Mouse (Mus musculus): Measurements from ENCODE around the gene Ceacam1. TPM values are rescaled to one million over a fixed set of nuclear protein-coding genes. Genes with fewer than 3 reads are reported as not detected.
"Not testable (repeated sequence)": the region's sequence is repeated elsewhere in the genome, so short reads cannot be mapped to it uniquely, and the experiment has no call there.

Gene Ceacam1
- total and polyA plus RNA-seq, 3 experiments, result 3.1 to 25.1 (median 5.9) TPM

- in situ Hi-C loops (cut with MboI; ENCODE audit: low pct_ligation_motif_present, low pct_unique_long_range_greater_than_20kb, low sequenced_read_pairs) (no loop called here), dilution Hi-C loops (cut with MboI; ENCODE audit: extremely low pct_ligation_motif_present, extremely low pct_unique_long_range_greater_than_20kb, low sequenced_read_pairs) (no loop called here)
- peaks cover 15% of the 10 kb centered on the region for H3K27me3 ChIP-seq (replicated peaks)
Measured at GRCm38 (mm10) chr7:25509925-25510324, 32.5 kb upstream of the Ceacam1 start.

GRCm38 (mm10) chr7:25494649-25495048 is 17.2 kb upstream of the Ceacam1 start:
- DNase-seq (ENCODE audit: extremely low read depth), result no peak
- Histone ChIP-seq H3K79me2 (replicated peaks; ENCODE audit: control insufficient read depth, extremely low read depth, insufficient read depth, poor library complexity, severe bottlenecking) (no peaks in the 10 kb centered on the region), H3K27ac (ENCODE audit: insufficient read depth, low read depth) (no peak overlapping the region), H3K4me3 (replicated peaks in 1 of 3; ENCODE audit: low read depth in 2 of 3, low read length in 2 of 3, poor library complexity in 1 of 3) (no peak overlapping the region), H3K9ac (ENCODE audit: insufficient read depth, low read depth) (no peak overlapping the region), H3K4me1 (ENCODE audit: control insufficient read depth in 1 of 2, insufficient read depth in 2 of 2) (no peaks in the 10 kb centered on the region), H3K27me3 (replicated peaks) (peaks cover 2% of the 10 kb centered on the region), H3K4me2 (ENCODE audit: insufficient read depth, low read depth, poor library complexity, severe bottlenecking) (no peak overlapping the region), H3K9me3 (replicated peaks; ENCODE audit: low read length) (no peaks in the 10 kb centered on the region), H3K36me3 (replicated peaks in 1 of 2; ENCODE audit: control insufficient read depth in 1 of 2, insufficient read depth in 1 of 2, low read length in 1 of 2) (no peaks in the 10 kb centered on the region)
- TF ChIP-seq CHD2 (IDR thresholded peaks at IDR 0.05; ENCODE audit: low read length) (no peak), IRF4 (IDR thresholded peaks at IDR 0.05; ENCODE audit: low read depth, low read length) (no peak), POLR2AphosphoS2 (IDR thresholded peaks at IDR 0.05; ENCODE audit: low read depth, low read length) (no peak), BHLHE40 (IDR thresholded peaks at IDR 0.05; ENCODE audit: low read depth, low read length) (no peak), SIN3A (IDR thresholded peaks at IDR 0.05; ENCODE audit: low read length) (no peak), JUND (conservative IDR thresholded peaks at IDR 0.05; ENCODE audit: low read depth, low read length) (no peak)
- dilution Hi-C loops (cut with MboI; ENCODE audit: extremely low pct_ligation_motif_present, extremely low pct_unique_long_range_greater_than_20kb, low sequenced_read_pairs) (no loop called here), in situ Hi-C loops (cut with MboI; ENCODE audit: low pct_ligation_motif_present, low pct_unique_long_range_greater_than_20kb, low sequenced_read_pairs) (no loop called here)

More at GRCm38 (mm10) chr7:25509925-25510324, 32.5 kb upstream of the Ceacam1 start:
- Histone ChIP-seq H3K36me3 (replicated peaks in 1 of 2; ENCODE audit: control insufficient read depth in 1 of 2, insufficient read depth in 1 of 2, low read length in 1 of 2) (no peaks in the 10 kb centered on the region), H3K27ac (ENCODE audit: insufficient read depth, low read depth) (no peak overlapping the region), H3K4me3 (replicated peaks in 1 of 3; ENCODE audit: low read depth in 2 of 3, low read length in 2 of 3, poor library complexity in 1 of 3) (no peak overlapping the region), H3K4me2 (ENCODE audit: insufficient read depth, low read depth, poor library complexity, severe bottlenecking) (no peak overlapping the region), H3K9me3 (replicated peaks; ENCODE audit: low read length) (no peaks in the 10 kb centered on the region), H3K4me1 (ENCODE audit: control insufficient read depth in 1 of 2, insufficient read depth in 2 of 2) (no peaks in the 10 kb centered on the region), H3K79me2 (replicated peaks; ENCODE audit: control insufficient read depth, extremely low read depth, insufficient read depth, poor library complexity, severe bottlenecking) (no peaks in the 10 kb centered on the region), H3K9ac (ENCODE audit: insufficient read depth, low read depth) (no peak overlapping the region)
- TF ChIP-seq BHLHE40 (IDR thresholded peaks at IDR 0.05; ENCODE audit: low read depth, low read length), result no peak
- TF ChIP-seq MEF2A (IDR thresholded peaks at IDR 0.05; ENCODE audit: borderline replicate concordance, low read depth, low read length), result no peak
- no peak for TF ChIP-seq USF1 (IDR thresholded peaks at IDR 0.05; ENCODE audit: low read depth, low read length)
- TF ChIP-seq ZKSCAN1 (IDR thresholded peaks at IDR 0.05; ENCODE audit: borderline replicate concordance, low read depth, low read length), result no peak
- no peak for TF ChIP-seq RAD21 (IDR thresholded peaks at IDR 0.05; ENCODE audit: low read depth, low read length)
- TF ChIP-seq USF2 (conservative IDR thresholded peaks at IDR 0.05; ENCODE audit: low read depth, low read length), result no peak
- TF ChIP-seq JUN (IDR thresholded peaks at IDR 0.05; ENCODE audit: insufficient read depth, low read depth, low read length), result no peak
- no peak for TF ChIP-seq NRF1 (IDR thresholded peaks at IDR 0.05; ENCODE audit: low read depth, low read length)
- TF ChIP-seq MYC (IDR thresholded peaks at IDR 0.05; ENCODE audit: low read depth, low read length), result no peak
- no peak for TF ChIP-seq SIN3A (IDR thresholded peaks at IDR 0.05; ENCODE audit: low read length)
- no peak for DNase-seq (ENCODE audit: extremely low read depth)

- H3K79me2 ChIP-seq (replicated peaks; ENCODE audit: control insufficient read depth, extremely low read depth, insufficient read depth, poor library complexity, severe bottlenecking); H3K9me3 ChIP-seq (replicated peaks; ENCODE audit: low read length); dilution Hi-C loops (cut with MboI; ENCODE audit: extremely low pct_ligation_motif_present, extremely low pct_unique_long_range_greater_than_20kb, low sequenced_read_pairs); DNase-seq (ENCODE audit: extremely low read depth); H3K4me1 ChIP-seq (ENCODE audit: control insufficient read depth in 1 of 2, insufficient read depth in 2 of 2); H3K27ac ChIP-seq (ENCODE audit: insufficient read depth, low read depth); H3K4me3 ChIP-seq (replicated peaks in 1 of 3; ENCODE audit: low read depth in 2 of 3, low read length in 2 of 3, poor library complexity in 1 of 3); H3K9ac ChIP-seq (ENCODE audit: insufficient read depth, low read depth); in situ Hi-C loops (cut with MboI; ENCODE audit: low pct_ligation_motif_present, low pct_unique_long_range_greater_than_20kb, low sequenced_read_pairs); H3K4me2 ChIP-seq (ENCODE audit: insufficient read depth, low read depth, poor library complexity, severe bottlenecking); H3K36me3 ChIP-seq (replicated peaks in 1 of 2; ENCODE audit: control insufficient read depth in 1 of 2, insufficient read depth in 1 of 2, low read length in 1 of 2): not testable (repeated sequence)
- H3K27me3 ChIP-seq (replicated peaks), result peaks cover 13% of the 10 kb centered on the region
Measured at GRCm38 (mm10) chr7:25490698-25491097, 13.3 kb upstream of the Ceacam1 start.

- DNase-seq (ENCODE audit: extremely low read depth); H3K79me2 ChIP-seq (replicated peaks; ENCODE audit: control insufficient read depth, extremely low read depth, insufficient read depth, poor library complexity, severe bottlenecking); H3K9me3 ChIP-seq (replicated peaks; ENCODE audit: low read length); H3K4me2 ChIP-seq (ENCODE audit: insufficient read depth, low read depth, poor library complexity, severe bottlenecking); H3K36me3 ChIP-seq (replicated peaks in 1 of 2; ENCODE audit: control insufficient read depth in 1 of 2, insufficient read depth in 1 of 2, low read length in 1 of 2); H3K4me3 ChIP-seq (replicated peaks in 1 of 3; ENCODE audit: low read depth in 2 of 3, low read length in 2 of 3, poor library complexity in 1 of 3); dilution Hi-C loops (cut with MboI; ENCODE audit: extremely low pct_ligation_motif_present, extremely low pct_unique_long_range_greater_than_20kb, low sequenced_read_pairs); H3K9ac ChIP-seq (ENCODE audit: insufficient read depth, low read depth); H3K4me1 ChIP-seq (ENCODE audit: control insufficient read depth in 1 of 2, insufficient read depth in 2 of 2); H3K27ac ChIP-seq (ENCODE audit: insufficient read depth, low read depth): not testable (repeated sequence)
- in situ Hi-C loops (cut with MboI; ENCODE audit: low pct_ligation_motif_present, low pct_unique_long_range_greater_than_20kb, low sequenced_read_pairs), result loop anchor here (10.0 kb wide), 1 partner anchor 45 kb away; the partner anchor contains the start of gene Ceacam2
- peaks cover 11% of the 10 kb centered on the region for H3K27me3 ChIP-seq (replicated peaks)
Measured at GRCm38 (mm10) chr7:25489382-25489781, 12.0 kb upstream of the Ceacam1 start.
